Mouse (Mus musculus) neural tube, embryonic 14.5 days (tissue): ENCODE results near the gene Nr4a3. TPM values are rescaled to one million over a fixed set of nuclear protein-coding genes. Genes with fewer than 3 reads are reported as not detected.

Experiments
- ATAC-seq: fragments of 200-750 bp; cut with Nextera tagmentation; 2 replicates; pipeline ENCODE4 v1.8.0; 2017; ENCODE audit warnings: low read depth, mild to moderate bottlenecking, moderate TSS enrichment, moderate library complexity
- H3K27ac ChIP-seq: fragments of 300-500 bp; sonication (generic); 2 replicates; pipeline ENCODE4 v1.5.1; 2014; ENCODE audit warnings: low read depth, mild to moderate bottlenecking, control low read depth, low read length, moderate library complexity, mixed read lengths
- H3K27me3 ChIP-seq: fragments of 300-500 bp; sonication (generic); 2 replicates; pipeline ENCODE4 v1.6.1; 2014; ENCODE audit warnings: low read length; ENCODE audit not compliant: control insufficient read depth, insufficient read depth
- H3K36me3 ChIP-seq: fragments of 300-500 bp; sonication (generic); 2 replicates; pipeline ENCODE4 v1.6.1; 2014; ENCODE audit warnings: low read length, mixed read lengths; ENCODE audit not compliant: control insufficient read depth, insufficient read depth
- H3K4me1 ChIP-seq: fragments of 300-500 bp; sonication (generic); 2 replicates; pipeline ENCODE4 v1.6.1; 2014; ENCODE audit warnings: low read length; ENCODE audit not compliant: control insufficient read depth, insufficient read depth
- H3K4me2 ChIP-seq: fragments of 300-500 bp; sonication (generic); 2 replicates; pipeline ENCODE4 v1.6.1; 2014; ENCODE audit warnings: mild to moderate bottlenecking, low read depth, low read length, control low read depth
- H3K4me3 ChIP-seq: fragments of 300-500 bp; sonication (generic); 2 replicates; pipeline ENCODE4 v1.5.1; 2014; ENCODE audit warnings: low read depth, low read length, control low read depth, mixed read lengths
- H3K9ac ChIP-seq: fragments of 300-500 bp; sonication (generic); replicated peaks from 2 replicates; pipeline ENCODE4 v1.6.1; 2014; ENCODE audit warnings: low read depth, mild to moderate bottlenecking, control low read depth, low read length, mixed read lengths
- H3K9me3 ChIP-seq: fragments of 300-500 bp; sonication (generic); 2 replicates; pipeline ENCODE4 v1.6.1; 2016; ENCODE audit warnings: low read length; ENCODE audit not compliant: control insufficient read depth
- WGBS: fragments of 180-500 bp; shearing (Covaris S2); extraction: QIAGEN DNeasy Blood & Tissue Kit; methylation state at CpG from one replicate; pipeline ENCODE4 v1.1.7; 2014; 5-methylcytosine and 5-hydroxymethylcytosine counted together
- polyA plus RNA-seq: library from polyadenylated mRNA; unstranded; fragments of >200 nt; fragmentation: Nextera tagmentation; extraction: Ambion mirVana; gene quantifications from 2 replicates; pipeline ENCODE4 v1.2.1, GENCODE M21; 2014

Nr4a3 gene
- polyA plus RNA-seq, 1 experiment from 2014 or later, result 3.0 TPM

DNA sequence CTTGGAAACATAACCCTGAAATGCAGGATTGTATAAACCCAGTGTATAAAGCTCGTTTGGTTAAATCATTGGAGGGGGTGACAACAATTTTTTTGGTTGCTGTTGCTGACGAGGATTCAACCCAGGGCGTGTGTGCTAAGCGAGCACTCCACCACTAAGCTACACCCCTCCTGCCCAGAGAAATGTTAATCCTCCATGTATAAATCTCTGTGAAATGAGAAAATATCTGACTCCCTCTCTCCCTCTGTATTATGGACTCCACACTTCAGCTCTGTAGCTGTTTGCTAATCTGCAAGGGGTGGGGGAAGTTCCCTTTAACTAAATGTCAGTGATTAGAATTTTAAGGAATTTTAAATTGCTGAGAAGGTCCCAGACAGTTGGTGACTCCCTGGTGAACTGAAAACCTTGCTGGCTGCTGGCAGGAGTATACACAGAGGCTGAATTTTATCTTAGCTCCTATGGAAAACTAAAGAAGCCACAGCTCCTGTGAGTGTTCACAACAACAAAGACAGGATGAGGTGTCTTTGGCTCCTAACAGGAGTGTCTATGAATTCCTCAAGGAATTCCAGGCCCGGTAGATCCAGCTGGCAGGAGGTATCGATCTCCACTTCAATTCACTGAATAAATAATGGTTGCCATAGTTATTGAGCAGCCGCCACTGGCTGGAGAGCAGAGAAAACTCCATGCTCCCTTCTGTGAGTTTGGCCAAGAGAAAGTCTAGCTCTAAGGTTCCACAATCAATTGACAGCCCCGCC, 34.5 kb downstream of the Nr4a3 start:
- H3K27me3 ChIP-seq, result no peaks in the 10 kb centered on the region
- no peak for ATAC-seq
- no peak overlapping the region for H3K27ac ChIP-seq
- no peak overlapping the region for H3K4me3 ChIP-seq
- no peak overlapping the region for H3K9ac ChIP-seq
- no peaks in the 10 kb centered on the region for H3K9me3 ChIP-seq
- 58% methylated on average over 8 of the region's 8 CpGs for WGBS
- no peaks in the 10 kb centered on the region for H3K36me3 ChIP-seq
- no peaks in the 10 kb centered on the region for H3K4me1 ChIP-seq
- H3K4me2 ChIP-seq, result no peak overlapping the region

GRCm38 (mm10) chr4:48083452-48083851, 38.5 kb downstream of the Nr4a3 start:
- Histone ChIP-seq H3K9ac (no peak overlapping the region), H3K36me3 (no peaks in the 10 kb centered on the region), H3K9me3 (no peaks in the 10 kb centered on the region), H3K4me3 (no peak overlapping the region), H3K4me1 (no peaks in the 10 kb centered on the region), H3K4me2 (no peak overlapping the region), H3K27me3 (no peaks in the 10 kb centered on the region), H3K27ac (no peak overlapping the region)
- no peak for ATAC-seq
- 93% methylated on average over 4 of the region's 4 CpGs for WGBS

GRCm38 (mm10) chr4:48086609-48087008, 41.7 kb downstream of the Nr4a3 start:
- H3K4me1 ChIP-seq, result no peaks in the 10 kb centered on the region

DNA sequence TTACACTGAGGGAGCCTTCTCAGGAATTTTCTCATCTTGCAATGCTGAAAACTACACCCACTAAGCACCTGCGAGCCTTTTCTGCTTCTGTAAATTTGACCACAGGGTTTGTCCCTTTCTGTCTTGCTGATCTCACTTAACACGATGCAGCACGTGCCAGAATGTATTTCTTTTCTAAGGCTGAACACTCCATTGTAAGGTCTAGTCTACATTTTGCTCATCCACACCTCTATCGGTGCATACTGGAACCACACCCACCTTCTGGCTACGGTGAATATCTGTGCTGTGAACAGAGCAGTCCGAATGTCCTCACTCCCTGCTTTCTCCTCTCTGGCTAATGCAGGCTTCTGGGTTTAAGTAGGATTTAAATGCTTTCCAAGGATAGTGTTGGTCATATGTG, 42.5 kb downstream of the Nr4a3 start:
- 83% methylated on average over 6 of the region's 6 CpGs for WGBS
- ATAC-seq, result no peak
- H3K4me2 ChIP-seq, result no peak overlapping the region
- no peak overlapping the region for H3K9ac ChIP-seq
- no peaks in the 10 kb centered on the region for H3K9me3 ChIP-seq
- no peaks in the 10 kb centered on the region for H3K36me3 ChIP-seq
- H3K27ac ChIP-seq, result no peak overlapping the region
- no peaks in the 10 kb centered on the region for H3K4me1 ChIP-seq
- no peak overlapping the region for H3K4me3 ChIP-seq
- no peaks in the 10 kb centered on the region for H3K27me3 ChIP-seq

More at GRCm38 (mm10) chr4:48086609-48087008, 41.7 kb downstream of the Nr4a3 start:
- H3K36me3 ChIP-seq, result no peaks in the 10 kb centered on the region
- no peak for ATAC-seq
- WGBS, result 53% methylated on average over 6 of the region's 6 CpGs
- H3K4me2 ChIP-seq, result no peak overlapping the region
- no peaks in the 10 kb centered on the region for H3K27me3 ChIP-seq
- H3K4me3 ChIP-seq, result no peak overlapping the region
- no peak overlapping the region for H3K9ac ChIP-seq
- no peak overlapping the region for H3K27ac ChIP-seq
- no peaks in the 10 kb centered on the region for H3K9me3 ChIP-seq

- Histone ChIP-seq H3K27me3 (no peaks in the 10 kb centered on the region), H3K4me1 (no peaks in the 10 kb centered on the region), H3K4me3 (no peak overlapping the region), H3K27ac (no peak overlapping the region), H3K36me3 (no peaks in the 10 kb centered on the region), H3K9ac (no peak overlapping the region), H3K4me2 (no peak overlapping the region), H3K9me3 (no peaks in the 10 kb centered on the region)
- WGBS, result 79% methylated on average over 3 of the region's 3 CpGs
- ATAC-seq, result no peak
Observed at GRCm38 (mm10) chr4:48093221-48093620, 48.3 kb downstream of the Nr4a3 start.

DNA sequence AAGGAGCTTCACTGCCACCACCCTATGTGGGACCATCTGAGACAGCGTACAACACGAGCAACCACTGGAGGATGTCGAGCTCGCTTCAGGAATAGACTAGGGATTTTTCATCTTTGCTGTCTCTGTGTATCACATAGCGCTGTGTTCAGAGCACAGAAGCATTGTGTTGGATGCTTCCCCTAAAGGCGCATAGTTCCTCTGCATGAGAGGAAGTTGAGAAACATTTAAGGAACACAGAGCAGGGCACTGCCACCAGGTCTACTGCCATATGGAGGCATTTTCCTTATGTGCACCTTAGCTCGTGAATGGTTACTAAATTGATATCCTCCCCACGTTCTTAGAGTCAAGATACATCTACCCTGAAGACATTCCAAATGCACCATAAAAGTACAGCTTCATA, 55.3 kb downstream of the Nr4a3 start:
- no peak for ATAC-seq
- Histone ChIP-seq H3K27me3 (no peaks in the 10 kb centered on the region), H3K4me1 (no peaks in the 10 kb centered on the region), H3K4me2 (no peak overlapping the region), H3K27ac (no peak overlapping the region), H3K9ac (no peak overlapping the region), H3K9me3 (no peaks in the 10 kb centered on the region), H3K36me3 (no peaks in the 10 kb centered on the region), H3K4me3 (no peak overlapping the region)
- 86% methylated on average over 8 of the region's 8 CpGs for WGBS

- WGBS, result 82% methylated on average over 2 of the region's 2 CpGs
Observed at GRCm38 (mm10) chr4:48101981-48102380, 57.0 kb downstream of the Nr4a3 start.

GRCm38 (mm10) chr4:48105387-48105786, 60.4 kb downstream of the Nr4a3 start:
- no peak overlapping the region for H3K4me2 ChIP-seq
- no peaks in the 10 kb centered on the region for H3K4me1 ChIP-seq
- H3K4me3 ChIP-seq, result no peak overlapping the region
- ATAC-seq, result no peak
- WGBS, result 63% methylated on average over 5 of the region's 5 CpGs
- H3K9ac ChIP-seq, result no peak overlapping the region
- H3K36me3 ChIP-seq, result no peaks in the 10 kb centered on the region
- no peaks in the 10 kb centered on the region for H3K27me3 ChIP-seq
- H3K9me3 ChIP-seq, result no peaks in the 10 kb centered on the region
- no peak overlapping the region for H3K27ac ChIP-seq

More at GRCm38 (mm10) chr4:48101981-48102380, 57.0 kb downstream of the Nr4a3 start:
- no peak for ATAC-seq
- no peak overlapping the region for H3K27ac ChIP-seq
- H3K4me3 ChIP-seq, result no peak overlapping the region
- H3K9me3 ChIP-seq, result no peaks in the 10 kb centered on the region
- no peaks in the 10 kb centered on the region for H3K36me3 ChIP-seq
- H3K4me1 ChIP-seq, result no peaks in the 10 kb centered on the region
- H3K4me2 ChIP-seq, result no peak overlapping the region
- no peaks in the 10 kb centered on the region for H3K27me3 ChIP-seq
- H3K9ac ChIP-seq, result no peak overlapping the region

- ATAC-seq, result no peak
Observed at GRCm38 (mm10) chr4:48107086-48107485, 62.1 kb downstream of the Nr4a3 start.

More at GRCm38 (mm10) chr4:48107086-48107485, 62.1 kb downstream of the Nr4a3 start:
- 89% methylated on average over 6 of the region's 6 CpGs for WGBS
- Histone ChIP-seq H3K4me2 (no peak overlapping the region), H3K9me3 (no peaks in the 10 kb centered on the region), H3K4me1 (no peaks in the 10 kb centered on the region), H3K4me3 (no peak overlapping the region), H3K9ac (no peak overlapping the region), H3K27ac (no peak overlapping the region), H3K36me3 (no peaks in the 10 kb centered on the region), H3K27me3 (no peaks in the 10 kb centered on the region)
